Mouse (Mus musculus): ENCODE measurements around the gene Cabin1.

DNA sequence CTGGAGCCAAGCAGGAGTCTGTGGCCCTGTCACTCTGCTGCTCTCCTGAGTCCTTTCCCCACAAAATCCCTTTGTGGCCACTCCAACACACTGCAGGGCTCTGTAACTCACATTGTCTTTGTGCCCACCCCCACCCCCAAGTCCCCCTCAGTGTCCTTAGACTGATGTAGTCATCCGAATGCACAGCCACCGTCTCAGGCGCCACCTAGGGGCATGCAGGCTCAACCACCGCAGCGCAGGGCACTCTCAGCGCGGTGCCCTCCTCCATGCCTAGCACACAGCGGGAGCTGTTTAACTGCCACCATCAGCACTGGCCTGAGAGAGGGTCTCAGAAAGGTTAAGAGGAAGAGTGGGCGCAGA lies 55.5 kb downstream of the Cabin1 start:
- TF ChIP-seq POLR2A (IDR thresholded peaks at IDR 0.05; ENCODE audit: borderline replicate concordance, extremely low read depth, insufficient read depth, insufficient read length, poor library complexity, severe bottlenecking) (no peak), CTCF (IDR thresholded peaks at IDR 0.05; ENCODE audit: borderline replicate concordance, extremely low read depth, insufficient read depth, insufficient read length) (peak; percentile 77)

Measured in brain, embryonic 14.5 days (tissue).